Mouse (Mus musculus): ENCODE results near the gene Atf7. TPM values are rescaled to one million over a fixed set of nuclear protein-coding genes. Genes with fewer than 3 reads are reported as not detected.
"Not testable (repeated sequence)": the region's sequence is repeated elsewhere in the genome, so short reads cannot be mapped to it uniquely, and the experiment has no call there.

The Atf7 gene
- 78.0 and 81.1 TPM in 2 replicates for total RNA-seq (2021)
- long read RNA-seq, full-length matches to known transcripts = 2 of 7 reads
- long read RNA-seq, partial matches to known transcripts = 1 of 7 reads
- long read RNA-seq, other reads (novel, unspliced or antisense) = 4 of 7 reads

DNA sequence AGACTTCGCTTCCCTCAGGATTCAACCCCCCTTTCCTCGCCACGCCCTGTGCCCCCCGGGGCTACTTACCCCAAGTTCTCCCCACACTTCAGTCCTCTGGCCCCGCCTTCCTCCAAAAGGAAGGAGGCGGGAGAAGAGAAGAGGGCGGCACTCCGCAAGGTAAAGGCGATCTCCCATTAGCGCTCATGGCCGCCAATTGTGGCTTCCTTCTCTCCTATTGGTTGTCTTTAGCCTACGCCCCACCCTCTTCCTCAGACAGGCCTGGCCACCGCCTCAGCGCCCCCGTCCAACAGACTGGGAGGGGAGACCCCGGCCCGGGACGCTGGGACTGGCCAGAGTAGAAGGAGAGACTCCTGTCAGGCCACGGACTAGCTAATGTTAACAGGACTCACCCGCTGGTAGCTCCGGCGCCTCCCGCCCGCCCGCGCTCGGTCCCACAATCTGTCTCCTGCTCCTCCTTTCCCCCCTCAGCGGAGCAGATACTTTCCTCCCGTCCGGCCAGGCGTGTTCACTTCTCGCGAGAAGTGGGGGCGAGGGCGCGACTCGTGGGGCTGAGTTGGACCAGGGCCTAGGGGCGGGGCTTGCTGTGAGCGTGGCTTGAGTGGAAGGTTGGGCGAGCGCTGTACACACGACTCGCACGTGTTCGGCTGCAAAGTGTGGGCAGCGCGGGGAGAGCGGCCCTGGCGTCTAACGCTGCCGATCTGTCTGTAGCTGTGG, at the start of gene Atf7, which contains the start of gene Gm28047:
Gene Atf7, minus strand, starts transcription at position 495 of the 717 bp plus-strand sequence.
Gene Gm28047, minus strand, starts transcription at position 98 of the 717 bp plus-strand sequence.
- DNase-seq = peak; percentile 100

DNA sequence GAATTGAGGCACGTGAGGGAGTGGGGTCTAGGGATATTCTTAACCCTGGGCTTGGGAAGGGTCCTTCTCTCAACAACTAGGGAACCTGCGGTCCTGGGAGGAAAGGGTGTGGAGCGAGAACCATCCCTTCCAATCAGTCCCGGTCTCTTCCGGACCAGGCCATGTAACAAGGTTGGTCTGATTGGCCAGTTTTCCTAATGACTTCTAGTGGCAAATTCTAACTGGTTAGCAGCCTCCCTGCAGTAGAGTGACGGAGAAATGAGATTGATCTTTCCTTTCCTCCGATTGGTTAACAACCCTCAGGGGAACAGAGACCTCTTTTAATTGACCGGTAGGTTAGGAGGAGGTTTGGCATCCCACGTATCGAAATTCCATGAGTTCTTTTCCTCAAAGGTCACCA, 48.3 kb upstream of the Atf7 start:
- peak; percentile 31 for DNase-seq

DNA sequence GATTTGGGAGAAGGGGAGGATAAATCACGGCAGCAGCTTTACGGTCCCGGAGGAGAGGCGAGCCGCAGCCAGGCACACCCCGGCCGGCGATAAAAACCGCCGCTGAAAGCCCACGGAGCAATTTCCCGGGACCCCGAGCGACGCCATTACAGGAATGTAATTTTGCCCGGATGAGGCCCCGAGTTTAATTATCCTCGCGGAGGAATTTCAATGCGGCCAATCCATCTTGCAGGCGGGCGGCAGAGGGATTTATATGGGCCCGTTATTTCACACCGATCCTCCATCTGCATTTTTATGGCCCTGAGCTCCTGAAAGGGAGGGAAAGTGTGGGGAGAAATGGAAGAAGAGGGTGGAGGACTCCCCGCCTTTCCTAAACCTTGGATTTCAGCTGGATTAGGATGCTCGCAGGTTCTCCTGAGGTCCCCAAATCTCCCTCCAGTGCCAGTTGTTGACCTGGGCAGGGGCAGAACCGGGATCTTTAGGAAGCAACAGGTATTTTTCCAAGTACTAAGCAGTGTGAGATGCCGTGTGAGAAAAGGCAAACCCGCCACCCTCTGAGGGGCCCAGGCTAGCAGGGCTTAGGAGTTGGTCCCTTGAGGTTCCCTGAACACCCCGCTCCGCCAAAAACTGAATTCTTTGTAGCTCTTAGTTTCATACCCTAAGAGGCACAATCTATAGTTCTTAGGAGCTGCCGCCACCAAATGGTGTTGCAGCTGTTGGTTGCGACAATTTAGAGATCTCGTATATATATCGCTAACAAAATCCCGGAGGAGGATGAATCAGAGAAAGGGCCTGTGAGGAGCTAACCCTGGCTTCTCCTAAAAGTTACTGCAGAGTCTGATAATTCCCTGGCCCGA, 47.2 kb upstream of the Atf7 start, which contains the start of gene Atp5g2:
Gene Atp5g2, minus strand, starts transcription at position 138 of the 857 bp plus-strand sequence.
- DNase-seq = peak; percentile 28

DNA sequence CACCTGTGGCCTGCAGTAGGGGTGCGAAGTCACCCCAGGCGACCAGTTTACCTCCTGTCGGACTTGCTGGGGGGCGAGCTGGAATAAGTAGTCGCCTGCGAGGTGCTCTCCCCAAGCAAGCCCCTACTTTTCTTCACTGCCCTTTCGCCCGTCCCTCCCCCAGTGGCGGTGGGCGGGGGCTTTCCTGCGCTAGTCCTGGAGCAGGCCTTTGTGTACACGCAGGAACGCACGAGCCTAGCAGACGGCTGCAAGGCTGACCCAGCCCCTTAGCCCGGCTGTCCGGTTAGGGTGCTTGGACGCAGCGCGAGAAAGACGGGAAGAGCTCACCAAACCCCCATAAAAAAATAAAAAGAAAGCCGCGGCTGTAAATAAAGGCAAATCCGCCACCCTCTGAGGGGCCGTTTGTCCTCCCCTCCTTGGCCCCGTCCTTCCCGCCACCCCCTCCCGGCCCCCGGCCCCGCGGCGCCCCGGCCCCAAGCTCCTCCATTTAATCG, 46.5 kb upstream of the Atf7 start:
- peak; percentile 90 for DNase-seq

DNA sequence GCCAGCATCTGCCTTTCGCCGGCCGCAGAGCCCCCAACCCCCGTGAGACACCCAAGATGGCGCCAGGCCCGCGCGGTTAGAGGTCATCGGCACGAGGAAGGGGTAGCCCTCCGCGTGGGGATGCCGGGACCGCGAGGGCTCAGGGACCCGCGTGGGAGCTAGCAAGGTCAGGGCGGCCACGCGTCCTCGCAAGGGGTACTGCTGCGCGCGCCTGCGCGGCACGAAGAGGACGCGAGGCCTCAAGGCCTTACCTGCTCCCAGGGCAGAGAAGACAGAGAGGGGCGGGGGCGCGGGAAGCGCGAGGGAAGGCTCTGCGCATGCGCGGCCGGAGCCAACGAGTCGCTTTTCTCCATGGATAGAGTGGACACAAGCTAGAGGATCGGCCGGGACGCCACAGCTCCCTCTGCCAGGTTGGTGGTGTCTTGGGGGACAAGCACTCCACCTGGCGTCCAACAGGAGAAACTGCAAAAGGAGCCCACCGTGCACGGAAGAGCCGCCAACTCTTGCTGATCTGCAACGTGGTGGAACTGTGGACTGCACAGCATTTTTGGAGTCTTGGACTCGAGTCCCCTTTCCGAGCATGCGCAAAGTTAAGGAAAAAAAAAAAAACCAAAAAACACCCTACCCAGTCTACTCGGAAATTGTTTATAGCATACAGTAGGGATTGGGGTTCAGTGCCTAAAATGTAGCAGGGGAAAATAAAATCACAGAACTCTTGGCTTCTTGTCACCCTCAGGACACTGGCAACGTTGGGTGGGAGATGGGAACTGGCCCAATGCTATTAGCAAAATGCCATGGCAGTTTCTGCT, 45.7 kb upstream of the Atf7 start:
- peak; percentile 97 for DNase-seq

DNA sequence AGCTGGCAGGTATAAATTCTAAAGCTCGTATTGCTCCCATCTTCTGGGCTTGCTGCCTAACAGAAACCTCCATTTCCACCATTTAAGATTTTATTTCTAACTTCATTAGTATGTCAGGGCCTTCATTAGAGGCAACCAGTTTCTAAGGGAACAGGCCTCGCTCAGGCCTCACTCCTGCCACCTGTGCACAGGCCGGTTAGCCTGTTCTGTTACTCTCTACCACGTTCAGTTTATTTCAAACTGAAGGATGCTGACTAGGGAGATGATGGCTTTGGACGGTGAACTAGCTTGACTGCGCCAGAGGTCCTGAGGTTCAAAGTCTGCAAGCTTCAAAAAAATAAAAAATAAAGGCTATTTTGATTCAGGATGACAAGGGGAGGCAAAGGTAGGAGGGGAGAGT, 45.0 kb upstream of the Atf7 start:
- no peak for DNase-seq

DNA sequence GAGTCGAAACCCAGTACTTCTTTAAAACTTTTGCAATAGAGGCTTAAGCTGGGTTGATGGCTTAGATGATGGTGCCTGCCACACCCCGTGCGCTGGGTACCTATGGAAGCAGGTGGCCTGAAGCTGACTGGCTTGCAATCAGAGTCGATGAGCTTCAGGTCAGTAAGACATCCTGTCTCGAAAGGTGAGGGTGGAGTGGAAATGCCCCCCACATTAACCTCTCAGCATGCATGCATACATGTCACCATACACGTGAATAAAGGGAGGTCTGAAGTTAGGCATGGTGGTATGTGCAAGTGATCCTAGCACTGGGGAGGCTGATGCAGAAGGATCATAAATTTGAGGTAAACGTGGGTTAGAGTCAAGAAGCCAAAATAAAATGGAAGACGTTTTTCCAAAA, 44.3 kb upstream of the Atf7 start:
- DNase-seq = no peak

DNA sequence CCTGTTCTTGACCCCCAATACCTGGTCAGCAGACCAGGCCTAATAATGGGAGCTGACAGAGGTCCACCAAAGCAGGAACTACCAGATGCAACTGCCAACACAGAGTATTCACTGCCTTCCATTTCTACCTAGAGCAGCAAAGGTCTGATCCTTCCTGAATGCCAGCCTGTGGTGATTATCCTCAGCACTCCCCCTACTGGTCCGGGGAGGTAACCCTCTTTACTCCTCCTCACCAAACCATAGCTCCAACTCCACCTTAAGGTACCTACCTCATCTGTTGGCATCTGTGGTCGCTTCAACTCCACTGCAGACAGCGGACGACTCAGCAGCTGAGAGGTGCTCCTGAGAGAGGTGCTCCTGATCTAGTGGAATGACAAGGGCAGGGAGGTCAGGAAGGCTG, 40.2 kb upstream of the Atf7 start:
- peak; percentile 55 for DNase-seq

DNA sequence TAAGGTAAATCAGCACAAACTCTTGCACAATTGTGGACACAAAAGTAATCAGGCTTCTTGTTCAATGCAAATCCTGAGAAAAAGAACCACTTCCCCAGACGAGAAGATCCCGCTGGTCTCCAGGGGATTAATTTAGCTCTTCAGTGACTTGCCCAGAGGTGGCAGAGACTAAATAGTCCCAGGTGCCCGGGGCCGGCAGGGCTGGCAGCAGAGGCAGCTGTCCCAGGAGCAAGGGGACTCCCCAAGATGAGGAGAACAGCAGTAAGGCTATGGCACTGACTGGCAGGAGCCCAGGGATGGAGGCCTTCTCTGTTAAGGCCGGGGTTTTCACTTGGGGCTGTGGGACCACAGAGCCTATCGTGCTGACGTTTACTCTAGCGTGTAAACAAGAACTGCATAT, 38.6 kb upstream of the Atf7 start:
- no peak for DNase-seq

DNA sequence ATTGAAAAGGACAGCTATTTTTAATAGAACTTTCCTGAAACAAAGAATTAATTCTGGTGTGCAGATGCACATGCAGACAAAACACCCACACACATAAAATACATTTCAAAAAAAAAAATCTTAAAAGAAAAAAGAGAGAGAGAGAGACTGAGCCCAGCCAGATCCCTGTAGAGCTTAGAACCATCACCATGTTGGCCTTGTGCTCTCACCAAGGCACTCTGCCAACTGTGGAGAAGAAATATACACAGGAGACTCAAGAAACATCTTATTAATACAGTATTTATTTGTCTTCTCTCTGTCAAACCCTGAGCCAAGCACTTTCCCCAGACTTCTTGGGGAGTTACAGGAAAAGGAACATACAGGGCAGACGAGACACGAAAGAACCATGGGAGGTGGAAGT, 37.3 kb upstream of the Atf7 start:
- DNase-seq = not testable (repeated sequence)

DNA sequence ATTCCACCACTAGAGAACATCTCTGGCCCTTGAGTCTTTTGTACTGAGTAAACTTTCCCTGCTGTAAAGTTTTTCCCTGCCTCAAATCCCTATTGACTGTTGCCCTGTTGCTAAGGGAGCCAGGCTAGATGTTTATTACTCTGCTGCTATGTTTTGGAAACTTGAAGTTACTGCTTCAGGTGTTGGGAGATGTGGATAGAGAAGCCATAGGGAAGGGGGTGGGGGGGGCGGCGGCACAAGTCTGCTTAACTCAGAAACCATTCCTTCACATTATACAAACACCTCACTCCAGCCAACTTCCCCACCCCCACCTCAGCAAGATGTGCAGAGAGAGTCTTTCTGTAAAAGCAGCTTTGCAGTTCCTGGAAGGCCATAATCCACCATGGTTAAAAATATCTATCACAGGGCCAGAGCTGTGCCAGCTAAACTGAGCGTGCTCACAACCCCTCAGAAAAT, 32.7 kb upstream of the Atf7 start:
- DNase-seq = no peak

DNA sequence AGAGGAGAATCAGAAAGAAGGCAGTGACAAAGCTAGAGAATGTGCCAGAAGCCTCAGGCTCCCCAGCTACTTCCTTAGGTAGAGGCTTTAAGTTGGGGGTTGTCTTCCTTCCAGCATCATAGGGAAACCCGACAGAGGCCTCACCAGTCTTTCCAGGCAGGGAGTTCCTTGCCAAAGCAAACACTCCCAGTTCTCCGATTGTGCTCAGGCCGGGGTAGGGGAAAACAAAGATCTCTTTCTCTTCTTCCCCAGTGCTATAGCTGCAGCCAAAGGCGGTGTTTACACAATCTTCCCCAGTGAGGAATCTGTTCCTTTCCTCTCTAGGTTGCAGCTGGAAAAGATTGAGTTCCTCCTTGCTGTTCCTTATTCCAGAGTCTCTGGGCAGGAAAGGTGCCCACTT, 31.4 kb upstream of the Atf7 start:
- DNase-seq = no peak

DNA sequence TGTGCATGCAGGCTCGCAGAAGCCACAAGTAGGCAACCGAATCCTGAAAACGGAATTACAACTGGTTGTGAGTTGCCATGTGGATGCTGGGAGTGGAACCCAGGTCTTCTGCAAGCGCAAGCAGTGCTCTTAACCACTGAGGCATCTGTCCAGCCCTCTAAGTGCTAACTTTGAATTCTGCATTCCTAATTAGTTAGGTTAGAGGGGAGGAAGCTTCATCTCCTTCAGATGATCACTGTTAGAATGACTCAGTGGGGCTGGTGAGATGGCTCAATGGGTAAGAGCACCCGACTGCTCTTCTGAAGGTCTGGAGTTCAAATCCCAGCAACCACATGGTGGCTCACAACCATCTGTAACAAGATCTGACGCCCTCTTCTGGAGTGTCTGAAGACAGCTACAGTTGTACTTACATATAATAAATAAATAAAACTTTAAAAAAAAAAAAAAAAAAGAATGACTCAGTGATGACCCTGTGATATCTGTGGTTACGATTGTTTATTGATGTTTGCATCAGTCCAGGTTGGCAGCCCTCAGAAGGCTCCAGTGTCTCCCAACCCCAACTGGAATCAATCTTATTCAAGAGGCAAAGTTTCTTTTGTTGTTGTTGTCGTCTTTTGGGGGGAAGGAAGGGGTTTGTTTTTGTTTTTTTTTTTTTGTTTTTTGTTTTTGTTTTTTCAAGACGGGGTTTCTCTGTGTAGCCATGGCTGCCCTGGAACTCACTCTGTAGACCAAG, 26.8 kb upstream of the Atf7 start:
- DNase-seq = not testable (repeated sequence)

DNA sequence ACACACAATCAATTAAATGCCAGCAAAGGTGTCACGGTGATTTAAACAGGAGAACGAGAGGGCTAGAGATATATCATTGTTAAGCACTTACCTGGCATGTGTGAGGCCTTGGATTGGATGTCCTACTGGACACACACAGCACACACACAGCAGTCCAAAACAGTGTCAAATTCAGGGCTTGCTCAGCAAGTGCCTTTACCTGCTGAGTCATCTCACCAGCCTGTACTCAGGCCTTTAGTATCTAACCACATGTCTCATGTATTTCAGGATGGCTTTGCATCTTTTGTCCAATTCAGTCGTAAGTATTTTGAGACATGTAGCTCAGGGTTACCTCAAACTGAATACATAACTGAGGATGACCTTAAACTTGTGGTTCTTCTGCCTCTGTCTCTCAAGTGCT, 25.8 kb upstream of the Atf7 start:
- DNase-seq = no peak

DNA sequence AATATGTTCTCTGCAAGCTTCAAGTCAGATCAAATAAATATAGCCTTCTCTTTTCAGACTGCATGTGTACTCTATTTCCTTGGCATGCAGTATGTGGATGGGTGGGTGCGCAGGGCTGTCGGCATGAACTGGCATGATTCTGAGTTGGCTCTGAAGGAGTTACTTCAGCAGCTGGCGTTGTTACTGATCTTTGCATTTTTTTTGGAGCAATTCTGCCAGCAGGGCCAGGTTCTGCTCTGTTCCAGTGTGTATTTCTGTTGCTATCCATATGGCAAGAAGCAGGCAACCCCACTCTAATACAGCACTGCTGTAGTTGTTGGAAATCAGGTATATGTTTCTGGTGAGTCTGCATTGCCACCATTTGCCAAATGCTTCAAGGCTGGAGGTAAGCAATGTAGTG, 10.6 kb upstream of the Atf7 start:
- DNase-seq = no peak

DNA sequence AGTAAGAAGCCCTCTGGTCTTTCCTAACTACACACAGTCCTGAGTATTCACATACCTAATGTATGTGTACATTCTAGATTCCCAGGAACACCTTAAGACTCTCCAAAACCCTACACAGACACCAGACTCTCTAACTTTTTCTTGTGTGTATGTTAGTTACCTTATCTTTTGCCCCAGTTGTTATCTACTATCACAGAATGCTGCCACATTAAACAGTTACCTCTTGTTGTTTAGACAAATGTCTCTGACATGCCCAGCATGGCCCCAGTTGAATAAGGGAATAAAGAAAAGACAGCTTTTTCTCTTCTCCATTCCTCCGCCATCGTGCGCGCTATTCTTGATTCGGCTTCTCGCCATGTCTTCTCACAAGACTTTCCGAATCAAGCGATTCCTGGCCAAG, 9.4 kb upstream of the Atf7 start:
- DNase-seq = no peak

DNA sequence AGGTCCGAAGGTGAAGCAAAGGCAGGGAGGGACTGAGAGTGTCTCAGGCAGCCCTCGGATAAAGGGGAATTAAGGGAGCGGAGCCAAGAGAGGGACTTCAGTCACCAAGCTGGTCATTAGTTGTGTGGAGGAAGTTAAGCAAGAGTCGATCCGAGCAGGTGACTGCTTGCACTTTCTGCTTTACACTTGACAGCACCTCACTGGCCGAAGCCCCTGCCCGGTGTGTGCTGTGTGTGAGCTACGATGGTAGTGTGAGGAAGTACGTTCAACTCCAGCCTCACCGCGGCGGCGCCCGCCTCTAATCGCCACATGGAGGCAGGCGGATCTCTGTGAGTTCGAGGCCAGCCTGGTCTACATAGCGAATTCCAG, 407 bp upstream of the Atf7 start:
- DNase-seq = peak; percentile 36

DNA sequence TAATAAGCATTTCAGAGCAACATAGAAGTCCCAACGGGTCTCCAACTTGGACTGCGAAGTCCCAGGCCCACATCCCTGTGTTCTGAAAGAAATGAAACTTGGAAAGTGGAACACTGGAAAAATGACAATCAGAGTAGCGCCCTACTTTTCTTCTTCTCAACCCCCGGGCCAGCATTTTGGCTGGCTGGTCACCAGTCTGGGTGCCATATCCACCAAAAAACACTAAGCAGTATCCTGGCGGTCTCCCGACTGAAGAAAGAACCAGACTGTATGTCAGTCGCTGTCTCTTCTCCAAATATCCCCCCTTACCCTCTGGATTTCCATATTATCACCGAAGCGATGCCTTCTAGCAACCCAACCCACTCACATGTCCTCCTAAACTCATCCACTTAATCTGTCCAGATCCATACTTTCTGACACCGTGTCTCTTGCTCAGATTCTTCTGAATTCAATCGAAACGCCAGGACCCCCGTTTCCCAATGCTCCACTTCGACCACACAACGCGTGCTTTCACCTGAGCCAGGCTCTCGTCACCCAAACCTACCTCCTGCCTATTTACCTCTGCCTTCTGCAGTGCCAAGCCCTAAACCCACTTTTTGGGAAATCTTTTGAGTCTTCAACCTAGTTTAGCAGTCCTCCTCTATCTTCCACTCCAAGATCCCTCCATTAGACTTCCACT, 834 bp downstream of the Atf7 start:
- DNase-seq = peak; percentile 7

DNA sequence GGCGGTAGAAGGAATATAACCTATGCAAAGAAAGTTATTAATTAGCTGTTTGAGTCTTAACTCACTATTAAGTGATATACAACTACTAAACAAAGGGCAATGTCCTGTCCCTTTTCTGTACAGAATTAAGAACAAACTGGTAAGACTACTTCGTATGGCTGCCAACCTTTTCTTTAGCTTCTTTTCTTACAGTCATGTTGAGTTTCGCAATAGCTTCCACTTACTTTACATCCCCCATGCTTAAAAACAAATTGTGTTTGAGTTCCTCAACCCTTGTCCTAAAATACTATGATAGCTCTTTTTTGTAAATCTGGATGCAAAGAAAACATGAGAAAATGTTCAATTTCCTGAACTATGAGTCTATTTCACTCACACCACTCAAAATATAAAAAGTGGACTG, 2.1 kb downstream of the Atf7 start:
- DNase-seq = no peak

DNA sequence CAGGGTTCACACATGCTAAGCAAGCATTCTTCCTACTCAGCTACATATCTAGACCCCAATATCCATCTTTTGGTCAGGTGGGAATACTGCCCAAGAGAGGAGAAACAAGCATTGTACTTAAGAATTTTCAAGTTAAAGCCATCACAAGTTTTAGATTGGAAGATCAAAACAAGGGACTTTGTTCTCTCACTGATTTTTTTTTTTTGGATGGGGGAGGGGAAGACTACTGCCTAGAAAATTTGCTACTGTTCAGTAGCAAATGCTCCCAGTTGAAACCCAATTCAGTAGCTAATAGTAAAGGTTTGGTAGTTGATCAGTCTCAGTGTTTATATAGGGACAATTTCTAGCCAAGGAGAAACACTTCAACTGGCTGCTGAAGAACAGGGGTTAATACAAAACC, 2.7 kb downstream of the Atf7 start:
- no peak for DNase-seq

DNA sequence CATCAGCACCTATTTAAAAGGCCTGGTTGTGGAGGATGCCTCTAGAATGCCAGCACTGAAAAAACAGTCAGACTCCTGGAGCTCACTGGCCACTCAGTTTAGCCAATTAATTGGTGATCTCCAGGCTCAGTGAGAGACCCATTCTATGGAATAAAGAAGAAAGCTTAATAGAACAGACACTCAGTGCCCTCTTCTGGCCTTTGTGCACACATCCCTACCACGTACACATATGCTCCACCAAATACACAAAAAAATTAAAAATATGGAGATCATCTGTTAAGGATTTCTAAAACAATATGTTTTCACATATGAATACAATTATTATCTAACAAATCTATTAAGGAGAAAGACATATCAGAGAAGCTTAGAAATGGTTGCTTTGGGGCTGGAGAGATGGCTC, 4.5 kb downstream of the Atf7 start:
- DNase-seq = no peak

Data from adrenal gland, postnatal 25 days (tissue).